Mouse (Mus musculus): ENCODE results near the gene 6430531B16Rik.
A peak's percentile ranks its signal among the peaks of the same experiment; 100 is the strongest.

6430531B16Rik gene

GRCm38 (mm10) chr7:139970216-139970919 lies 8.2 kb downstream of the 6430531B16Rik start:
- DNase-seq (ENCODE audit: low spot score) = no peak

- DNase-seq (ENCODE audit: low spot score) = peak; percentile 87
Observed at GRCm38 (mm10) chr7:139969348-139970130, 9.0 kb downstream of the 6430531B16Rik start.

DNA sequence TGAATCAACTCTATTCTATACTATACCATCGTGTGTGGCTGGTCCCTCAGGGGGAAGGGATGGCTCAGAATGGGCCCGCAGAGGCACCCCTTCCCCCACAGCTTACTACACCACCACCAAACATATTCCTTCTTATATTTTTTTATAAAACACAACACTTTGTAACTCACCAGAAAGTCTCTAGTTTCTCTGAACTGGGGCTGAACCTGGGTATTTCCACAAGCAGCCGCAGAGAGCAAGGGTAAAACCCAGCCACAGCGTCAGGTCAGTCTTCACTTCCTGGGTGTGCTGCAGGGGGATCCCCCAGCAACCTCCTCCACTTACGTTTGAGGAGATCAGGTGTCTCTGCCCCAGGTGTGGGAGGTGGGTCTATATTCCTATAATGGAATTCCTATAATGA lies 10.1 kb downstream of the 6430531B16Rik start:
- no peak for DNase-seq (ENCODE audit: low spot score)

- no peak for DNase-seq (ENCODE audit: low spot score)
Observed at GRCm38 (mm10) chr7:139967175-139967574, 11.4 kb downstream of the 6430531B16Rik start.

DNA sequence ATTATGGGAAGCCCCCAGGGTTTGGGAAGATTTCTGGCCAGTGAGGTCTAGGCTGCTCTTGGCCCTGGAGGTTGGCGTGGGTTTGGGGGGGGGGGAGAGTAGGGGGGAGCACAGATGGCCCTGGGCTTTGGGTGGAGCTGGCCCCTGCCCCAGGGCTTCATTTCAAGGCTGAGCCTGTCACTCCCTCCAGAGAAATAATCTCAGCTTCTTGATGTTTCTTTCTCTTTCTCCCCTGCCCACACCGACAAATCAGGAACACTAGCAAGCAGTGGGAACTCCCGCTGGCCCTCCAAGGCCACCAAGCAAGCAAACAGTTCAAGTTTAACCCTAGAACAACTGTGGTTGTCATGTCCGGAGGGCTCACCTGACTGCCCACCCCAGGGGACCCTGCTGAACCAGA lies 14.7 kb downstream of the 6430531B16Rik start:
- no peak for DNase-seq (ENCODE audit: low spot score)

DNA sequence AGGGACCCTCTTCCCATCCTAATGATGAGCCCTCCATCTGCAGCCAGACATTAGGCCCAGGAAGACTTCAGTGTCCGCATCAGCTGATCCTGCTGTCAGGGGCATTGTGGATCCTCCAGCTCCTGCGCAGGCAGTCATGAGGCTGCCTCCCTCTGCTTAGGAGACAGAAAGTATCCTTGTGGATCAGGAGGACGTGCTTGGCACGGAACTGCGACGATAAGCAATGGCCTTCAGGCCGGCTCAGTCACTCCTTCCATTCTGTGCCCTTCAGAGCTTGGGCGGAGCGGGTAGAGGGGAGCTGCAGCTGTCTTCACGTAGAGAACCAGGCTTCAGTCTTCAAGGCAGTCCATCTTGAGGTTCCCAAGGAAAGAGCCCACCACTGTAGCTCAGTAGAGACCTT lies 17.4 kb downstream of the 6430531B16Rik start:
- no peak for DNase-seq (ENCODE audit: low spot score)

DNA sequence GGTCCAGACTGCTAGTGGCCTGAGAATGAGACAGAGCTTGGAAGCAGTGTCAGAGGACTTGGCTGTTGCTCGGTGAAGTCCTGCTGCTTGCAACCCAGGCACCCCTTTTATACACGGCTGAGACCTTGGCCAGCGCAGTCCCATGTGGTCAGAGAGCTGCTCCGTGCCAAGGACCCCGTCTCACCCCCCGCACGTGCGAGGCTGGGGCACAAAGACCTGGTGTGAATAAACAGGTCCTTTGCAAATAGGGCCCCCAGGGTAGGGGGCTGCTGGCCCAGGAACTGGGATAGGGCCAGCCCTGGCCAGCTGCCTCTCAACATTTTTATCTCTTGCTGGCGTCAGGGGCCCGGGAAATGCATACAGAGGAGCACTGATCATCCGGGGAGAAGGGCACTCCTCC lies 20.6 kb downstream of the 6430531B16Rik start:
- no peak for DNase-seq (ENCODE audit: low spot score)

DNA sequence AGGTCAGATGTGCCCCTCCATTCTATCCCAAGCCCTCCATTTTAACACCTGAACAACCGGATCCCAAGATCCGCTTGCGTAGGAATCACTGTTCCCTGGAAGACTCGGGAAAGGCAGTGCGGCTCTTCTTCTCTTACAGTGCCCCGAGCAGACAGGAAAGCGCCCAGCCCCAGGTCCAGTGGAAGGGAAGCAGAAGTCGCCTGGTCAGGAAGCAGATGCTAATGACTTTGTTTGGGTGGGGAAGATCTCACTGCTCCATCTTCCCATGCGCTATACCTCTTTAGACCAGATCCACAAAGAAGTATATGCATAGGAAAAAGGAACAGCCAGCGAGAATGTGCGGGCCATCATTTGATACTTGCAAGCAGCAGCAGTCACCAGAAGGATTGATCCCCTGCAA lies 21.1 kb downstream of the 6430531B16Rik start:
- DNase-seq (ENCODE audit: low spot score) = no peak

DNA sequence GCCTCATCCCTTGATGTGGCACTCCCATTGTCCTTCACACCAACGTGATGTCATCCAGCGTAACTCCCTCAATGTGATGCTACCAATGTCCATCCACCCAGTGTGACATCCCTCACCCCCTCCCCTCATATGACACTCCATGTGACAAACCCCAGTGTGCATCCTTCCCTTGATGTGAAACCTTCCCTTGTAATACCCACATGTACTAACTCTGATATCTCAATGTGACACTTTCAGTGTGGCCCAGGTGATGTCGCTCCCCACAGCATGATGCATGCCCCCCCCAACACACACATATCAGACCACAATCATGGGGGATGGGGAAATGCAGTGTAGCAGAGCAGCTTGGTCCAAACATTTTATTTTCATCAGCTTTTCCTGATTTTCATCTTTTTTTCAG lies 21.9 kb downstream of the 6430531B16Rik start:
- DNase-seq (ENCODE audit: low spot score) = no peak

DNA sequence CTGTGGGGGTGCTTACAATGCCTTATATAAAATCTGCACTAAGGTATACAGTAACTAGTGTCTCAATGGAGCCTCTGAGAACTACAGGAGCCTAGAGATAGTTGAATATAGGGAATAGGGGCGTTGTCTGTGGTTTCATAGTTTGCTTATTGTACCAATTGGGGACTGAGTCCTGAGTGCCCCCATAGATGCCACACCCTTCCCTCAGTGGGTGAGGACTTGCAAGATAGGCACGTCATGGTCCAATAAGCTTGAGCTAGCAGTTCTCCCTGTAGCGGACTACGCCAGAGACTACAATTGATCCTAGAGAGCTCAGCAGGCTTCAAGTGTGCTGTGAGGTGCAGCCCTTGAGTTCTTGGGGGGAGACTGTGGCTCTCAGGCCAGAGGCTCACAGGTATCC lies 23.1 kb downstream of the 6430531B16Rik start:
- DNase-seq (ENCODE audit: low spot score) = no peak

DNA sequence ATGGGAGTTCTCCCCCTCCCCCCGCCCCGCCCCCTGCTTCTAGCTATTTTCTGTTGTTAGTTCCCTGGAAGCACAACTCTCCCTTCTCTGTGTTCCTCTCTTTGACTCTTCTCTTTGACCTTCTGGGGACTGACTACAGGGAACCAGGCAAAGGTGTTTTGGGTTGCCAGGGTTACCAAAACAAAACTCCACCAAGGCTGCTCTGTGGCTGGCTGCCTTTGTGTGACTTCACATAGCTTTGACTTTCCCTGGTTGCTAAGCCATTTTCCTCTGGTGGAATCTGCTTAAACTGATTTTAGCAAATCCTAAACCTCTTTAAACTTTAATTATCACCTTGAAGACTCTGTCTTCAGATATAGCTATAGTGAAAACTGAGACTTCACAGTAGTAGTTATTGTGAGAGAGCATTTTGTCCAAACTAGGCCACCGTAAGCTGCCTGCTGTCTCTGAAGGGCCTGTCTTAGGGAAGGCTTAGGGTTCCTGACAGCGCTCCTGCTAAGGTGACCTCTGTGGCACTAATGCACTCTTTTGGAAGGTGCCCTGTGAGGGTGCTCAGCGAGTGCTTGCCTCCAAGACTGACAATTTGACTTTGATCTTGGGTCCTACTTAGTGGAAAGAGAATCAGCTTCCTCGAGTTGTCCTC lies 26.4 kb downstream of the 6430531B16Rik start:
- DNase-seq (ENCODE audit: low spot score) = peak; percentile 53

GRCm38 (mm10) chr7:139951079-139951478 lies 27.5 kb downstream of the 6430531B16Rik start:
- peak; percentile 64 for DNase-seq (ENCODE audit: low spot score)

DNA sequence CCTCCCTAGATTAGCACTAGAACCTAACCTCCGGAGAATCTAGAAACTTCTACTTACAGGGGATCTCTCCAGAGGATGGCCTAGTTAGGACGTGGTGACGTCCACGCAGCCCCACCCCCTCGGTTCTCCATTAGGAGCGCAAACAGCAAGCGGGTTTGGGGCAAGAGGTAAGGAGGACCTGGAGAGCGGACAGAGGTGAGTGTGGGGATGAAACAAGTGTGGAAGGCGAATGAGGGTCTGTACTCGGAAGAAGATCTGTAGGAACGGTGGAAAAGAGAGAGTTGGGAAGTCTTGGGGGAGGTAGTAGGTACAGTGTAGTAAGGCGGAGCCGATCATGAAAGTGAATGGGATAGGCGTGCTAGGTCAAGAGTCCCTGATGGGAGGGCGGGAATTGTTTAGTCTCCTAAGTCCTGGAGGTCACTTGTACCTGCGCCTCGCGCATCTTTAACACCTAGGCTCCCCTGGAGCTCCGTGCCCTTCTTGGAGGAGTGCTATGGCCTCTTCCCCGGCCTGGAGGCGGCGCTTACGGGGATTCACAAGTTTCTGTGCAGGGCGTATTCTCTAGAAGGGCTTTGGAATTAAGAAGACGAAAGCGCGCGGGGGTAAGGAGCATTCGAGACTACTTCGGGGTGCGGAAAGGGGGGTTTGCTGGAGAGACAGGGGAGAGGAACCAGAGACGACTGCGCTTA lies 28.1 kb downstream of the 6430531B16Rik start:
- peak; percentile 72 for DNase-seq (ENCODE audit: low spot score)

DNA sequence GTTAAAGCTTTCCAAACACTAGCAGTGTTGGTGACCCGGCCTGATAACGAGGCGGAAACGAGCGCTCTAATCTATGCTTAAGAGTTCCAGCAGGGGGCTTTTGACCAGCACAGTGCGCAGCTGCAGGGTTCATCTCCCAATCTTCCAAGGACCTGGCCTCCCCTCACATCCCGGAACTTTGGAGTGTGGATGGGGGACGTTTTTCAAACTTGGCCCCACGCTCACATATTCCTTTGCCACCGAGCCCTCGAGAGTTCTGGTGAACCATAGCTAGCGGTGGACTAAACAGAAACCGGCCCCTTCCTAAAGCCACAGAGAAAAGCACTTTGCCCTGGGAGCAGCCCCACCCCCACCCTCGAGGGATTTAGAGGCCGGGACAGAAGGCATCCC lies 28.7 kb downstream of the 6430531B16Rik start:
- DNase-seq (ENCODE audit: low spot score) = peak; percentile 88

GRCm38 (mm10) chr7:139946032-139946431 lies 32.5 kb downstream of the 6430531B16Rik start:
- DNase-seq (ENCODE audit: low spot score) = no peak

- peak; percentile 17 for DNase-seq (ENCODE audit: low spot score)
Observed at GRCm38 (mm10) chr7:139945516-139945915, 33.0 kb downstream of the 6430531B16Rik start.

DNA sequence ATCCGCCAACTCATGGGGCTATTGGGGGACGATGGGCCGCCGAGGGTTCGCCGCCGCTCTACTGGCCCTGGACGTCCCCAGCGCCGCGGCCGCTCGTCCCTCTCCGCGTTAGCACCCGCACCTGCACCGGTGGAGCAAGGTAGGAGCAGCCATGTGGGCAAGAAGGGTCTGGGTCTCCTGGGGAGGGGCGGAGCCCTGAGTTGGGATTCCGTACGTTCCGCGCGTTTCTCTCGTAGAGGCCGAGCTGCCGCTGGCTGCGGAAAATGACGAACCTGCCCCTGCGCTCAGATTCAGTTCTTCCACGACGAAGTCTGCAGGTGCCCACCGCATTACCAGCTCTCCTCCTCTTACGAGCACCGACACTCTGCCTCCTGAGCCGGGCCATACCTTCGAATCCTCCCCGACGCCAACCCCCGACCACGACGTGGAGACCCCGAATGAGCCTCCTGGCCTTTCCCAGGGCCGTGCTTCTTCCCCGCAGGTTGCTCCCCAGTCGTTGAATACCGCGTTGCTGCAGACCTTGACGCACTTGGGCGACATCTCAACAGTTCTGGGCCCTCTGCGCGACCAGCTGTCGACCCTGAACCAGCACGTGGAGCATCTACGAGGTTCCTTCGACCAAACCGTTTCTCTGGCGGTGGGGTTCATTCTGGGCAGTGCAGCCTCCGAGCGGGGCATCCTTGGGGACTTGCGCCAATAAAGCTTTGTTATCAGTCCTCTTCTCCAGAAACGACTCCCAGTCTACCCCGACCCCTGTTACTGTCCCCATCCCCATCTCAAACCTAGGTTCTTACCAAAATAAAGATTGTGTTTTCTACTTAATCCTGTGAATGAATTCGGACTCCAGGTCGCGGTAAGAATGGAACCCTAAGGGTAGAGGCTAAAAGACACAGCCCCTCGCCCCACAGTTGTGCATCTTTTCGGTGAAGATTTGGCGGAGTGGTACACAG lies 34.0 kb downstream of the 6430531B16Rik start:
- DNase-seq (ENCODE audit: low spot score) = peak; percentile 22

DNA sequence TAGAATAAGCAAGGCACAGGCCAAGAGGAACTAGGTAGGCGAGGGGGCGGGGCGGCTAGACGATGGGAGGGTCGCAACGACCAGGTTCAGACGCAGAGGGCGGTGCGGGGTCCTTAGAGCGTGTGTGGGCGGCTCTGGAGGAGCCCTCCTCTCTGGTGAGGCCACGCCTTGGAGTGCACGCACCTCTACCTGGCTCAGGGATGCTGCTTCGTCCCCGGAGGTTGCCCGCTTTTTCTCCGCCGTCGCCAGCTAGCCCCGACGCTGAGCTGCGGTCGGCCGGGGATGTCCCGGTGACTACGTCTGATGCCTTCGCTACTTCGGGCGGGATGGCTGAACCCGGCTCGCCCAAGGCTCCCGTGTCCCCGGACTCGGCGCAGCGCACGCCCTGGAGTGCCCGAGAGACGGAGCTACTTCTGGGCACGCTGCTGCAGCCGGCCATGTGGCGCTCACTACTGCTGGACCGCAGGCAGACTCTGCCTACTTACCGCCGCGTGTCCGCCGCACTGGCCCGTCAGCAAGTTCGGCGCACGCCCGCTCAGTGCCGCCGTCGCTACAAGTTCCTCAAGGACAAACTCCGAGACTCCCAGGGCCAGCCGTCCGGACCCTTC lies 34.8 kb downstream of the 6430531B16Rik start, which contains the start of gene Utf1:
Gene Utf1, plus strand, starts transcription at position 116 of the 608 bp plus-strand sequence.
- DNase-seq (ENCODE audit: low spot score) = peak; percentile 60

GRCm38 (mm10) chr7:139940476-139941209 lies 37.9 kb downstream of the 6430531B16Rik start:
- DNase-seq (ENCODE audit: low spot score) = no peak

DNA sequence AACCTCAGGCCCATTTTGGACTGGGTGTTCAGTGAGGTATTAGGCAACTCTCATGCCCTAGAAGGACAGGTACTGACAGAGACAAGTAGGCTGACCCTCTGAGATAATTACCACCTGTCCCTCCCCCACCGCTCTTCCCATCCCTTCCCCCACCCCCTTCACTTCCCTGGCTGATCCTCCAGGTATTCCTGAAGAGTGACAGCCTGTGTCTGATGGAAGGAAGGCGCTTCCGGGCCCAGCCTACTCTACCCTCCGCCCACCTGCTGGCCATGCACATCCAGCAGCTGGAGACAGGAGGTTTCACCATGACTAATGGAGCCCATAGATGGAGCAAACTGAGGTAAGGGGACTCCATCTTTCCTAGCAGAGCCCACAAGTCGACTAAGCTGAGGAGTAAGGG lies 40.7 kb downstream of the 6430531B16Rik start:
- DNase-seq (ENCODE audit: low spot score) = no peak

Data from embryo, embryonic 10.5 days (tissue).